Mouse (Mus musculus) layer of hippocampus, postnatal 25 days (tissue): ENCODE data around the gene Coq3. TPM values are rescaled to one million over a fixed set of nuclear protein-coding genes. Genes with fewer than 3 reads are reported as not detected.

Experiments used
- total RNA-seq, 2 experiments: library from RNA; stranded (reverse); gene quantifications; 2 replicates each; pipeline ENCODE4 v1.2.3; 2021

Coq3 gene
- total RNA-seq, 2 experiments from 2014 or later: 11.9 to 12.2 TPM

Other genes starting within 250 kb of the Coq3 start
- gene Prdm13, start 193.7 kb upstream of the Coq3 start, total RNA-seq: not detected
- gene Ccnc, start 152.0 kb upstream of the Coq3 start, total RNA-seq: 10 to 100 TPM; 36.7 to 37.7 TPM
- 10 to 100 TPM; 51.9 to 52.8 TPM for gene Usp45, start 112.5 kb upstream of the Coq3 start, total RNA-seq
- gene Tstd3, start 112.5 kb upstream of the Coq3 start, total RNA-seq: 10 to 100 TPM; 23.0 to 23.8 TPM
- 100 to 1,000 TPM; 145 to 233 TPM for gene Pnisr, start 32.1 kb upstream of the Coq3 start, total RNA-seq
- gene Faxc, start 51.7 kb downstream of the Coq3 start, total RNA-seq: 10 to 100 TPM; 50.3 to 57.0 TPM